Mouse (Mus musculus) thymus, postnatal 36 days (tissue): ENCODE data around the gene Pip4p1.

ENCODE experiments used
- DNase-seq, 2 experiments: peaks; one replicate each; pipeline ENCODE4 v3.0.0; 2022; ENCODE audit warnings: mixed read lengths in 2 of 2

Pip4p1 gene

DNA sequence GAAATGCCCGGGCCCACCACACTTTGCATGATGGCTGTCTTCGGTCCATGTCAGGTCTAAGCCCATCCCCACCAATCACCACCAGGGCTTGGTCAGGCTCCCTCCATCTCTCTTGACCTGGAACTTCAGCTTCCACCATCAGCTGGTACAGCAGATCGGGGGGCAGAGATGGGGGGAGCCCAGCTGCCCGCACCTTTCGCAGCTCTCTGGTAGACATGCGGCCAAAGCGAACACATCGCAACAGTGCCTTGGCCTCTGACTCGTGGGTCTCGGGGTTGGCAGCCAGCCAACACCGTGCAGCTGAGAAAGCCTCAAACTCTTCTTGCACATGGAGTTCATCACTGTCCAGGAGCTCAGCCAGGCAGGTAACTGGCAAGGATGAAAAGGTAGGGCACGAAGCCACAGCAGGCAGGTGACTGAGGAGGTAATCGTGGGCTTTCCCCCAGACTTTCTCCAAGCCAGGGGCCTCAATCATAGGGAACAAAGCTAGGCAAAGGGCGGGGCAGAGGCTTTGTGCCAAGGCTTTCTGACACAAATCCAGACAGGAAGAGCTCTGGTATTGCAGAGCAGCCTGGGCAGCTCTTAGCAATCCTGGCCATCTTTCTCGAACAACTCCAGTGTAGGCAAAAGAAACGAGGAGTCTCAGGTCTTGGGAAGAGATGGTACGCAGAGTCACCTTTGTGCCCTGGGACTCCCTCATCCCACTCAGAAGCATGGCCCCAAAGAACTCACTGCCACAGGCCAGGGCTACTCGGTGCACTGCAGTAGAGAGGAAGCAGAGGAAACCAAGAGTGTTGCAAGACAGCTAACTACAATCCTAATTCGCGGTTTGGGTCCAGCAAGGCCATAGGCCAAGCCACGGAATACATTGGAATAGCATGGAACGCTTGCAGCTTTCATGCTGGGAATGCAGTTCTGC, 37.9 kb downstream of the Pip4p1 start:
- no peak for DNase-seq

- DNase-seq = no peak
These were observed 38.6 kb downstream of the Pip4p1 start for GRCm38 (mm10) chr14:50892091-50892490.

- DNase-seq = no peak
These were observed 39.0 kb downstream of the Pip4p1 start for GRCm38 (mm10) chr14:50891621-50892020.

DNA sequence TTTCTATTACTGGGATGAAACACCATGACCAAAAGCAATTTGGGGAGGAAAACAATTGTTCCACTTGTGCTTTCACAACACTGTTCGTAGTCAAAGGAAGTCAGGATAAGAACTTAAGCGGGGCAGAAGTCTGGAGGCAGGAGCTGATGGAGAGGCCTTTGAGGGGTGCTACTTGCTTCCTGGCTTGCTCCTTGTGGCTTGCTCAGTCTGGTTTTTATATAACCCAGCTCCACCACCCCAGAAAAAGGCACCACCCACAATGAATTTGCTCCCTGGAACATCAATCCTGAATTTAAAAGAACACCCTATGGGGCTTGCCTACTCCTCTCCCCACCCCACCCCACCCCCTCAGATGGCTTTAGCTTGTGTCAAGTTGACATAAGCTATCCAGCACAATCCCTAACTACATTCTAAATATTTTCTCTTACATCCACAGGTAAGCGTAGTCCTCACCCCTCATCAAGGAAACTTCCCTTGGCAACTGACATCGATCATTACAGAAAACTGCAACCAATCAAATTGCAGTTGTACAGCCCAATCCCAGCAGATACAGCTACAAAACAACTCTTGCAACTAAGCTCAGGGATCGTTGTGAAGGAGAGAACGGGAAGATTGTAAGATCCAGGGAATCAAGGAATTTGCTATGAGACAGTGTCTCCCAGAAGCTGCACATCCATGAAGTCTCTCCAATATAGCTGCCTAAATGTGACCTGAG, 54.3 kb downstream of the Pip4p1 start:
- DNase-seq = no peak
